ENCODE assay signal across 8 mouse cellular contexts in genomic region chr2:30652581-30653037, GRCm38 (mm10). TPM values are rescaled to one million over a fixed set of nuclear protein-coding genes. Genes with fewer than 3 reads are reported as not detected.
DNase-seq lines count a peak whose midpoint lies in the region; ATAC-seq lines count a peak whose summit lies in the region.

No protein-coding gene starts in this region.

- ATAC-seq in intestine, embryonic 14.5 days (replicated peaks; ENCODE audit: low FRiP score, low TSS enrichment, low read depth), result peak; percentile 83
- ATAC-seq in midbrain, embryonic 11.5 days (ENCODE audit: low FRiP score), result peak; percentile 49
- ATAC-seq in cerebellum, adult (ENCODE audit: insufficient number of reproducible peaks, low FRiP score, low TSS enrichment), result no peak

- no peaks in the 10 kb centered on the region for H3K36me3 ChIP-seq in intestine, embryonic 14.5 days (ENCODE audit: control insufficient read depth, insufficient read depth, low read length)
- no peaks in the 10 kb centered on the region for H3K36me3 ChIP-seq in midbrain, embryonic 11.5 days (ENCODE audit: control insufficient read depth, insufficient read depth, low read length)

- no peaks in the 10 kb centered on the region for H3K27me3 ChIP-seq in intestine, embryonic 14.5 days (replicated peaks; ENCODE audit: control insufficient read depth, insufficient read depth, low read length)
- no peaks in the 10 kb centered on the region for H3K27me3 ChIP-seq in midbrain, embryonic 11.5 days (ENCODE audit: control insufficient read depth, insufficient read depth, low read length)

- peaks cover 46% of the 10 kb centered on the region for H3K4me1 ChIP-seq in intestine, embryonic 14.5 days (replicated peaks; ENCODE audit: control insufficient read depth, insufficient read depth, low read length)
- H3K4me1 ChIP-seq in midbrain, embryonic 11.5 days (ENCODE audit: control insufficient read depth, insufficient read depth, low read length), result peaks cover 53% of the 10 kb centered on the region

- H3K9me3 ChIP-seq in intestine, embryonic 14.5 days (ENCODE audit: control insufficient read depth, low read length), result peaks cover 4% of the 10 kb centered on the region; the same call in 1 of the 2 replicates
- H3K9me3 ChIP-seq in midbrain, embryonic 11.5 days (ENCODE audit: control insufficient read depth, low read length), result no peaks in the 10 kb centered on the region

- no peak overlapping the region for H3K4me3 ChIP-seq in intestine, embryonic 14.5 days (ENCODE audit: low read depth, low read length)
- H3K4me3 ChIP-seq in midbrain, embryonic 11.5 days (ENCODE audit: low read depth, low read length), result no peak overlapping the region

- peak overlapping the region; percentile 99 for H3K27ac ChIP-seq in intestine, embryonic 14.5 days (ENCODE audit: low read depth)
- peak overlapping the region; percentile 97 for H3K27ac ChIP-seq in midbrain, embryonic 11.5 days (ENCODE audit: low read depth, low read length)

- peak overlapping the region; percentile 32 for H3K4me2 ChIP-seq in intestine, embryonic 14.5 days (ENCODE audit: low read length)
- H3K4me2 ChIP-seq in midbrain, embryonic 11.5 days, result peak overlapping the region; percentile 30

- peak; percentile 52 for DNase-seq in urinary bladder, postnatal 14 days (ENCODE audit: low spot score)
- DNase-seq in urinary bladder, postnatal 25 days (ENCODE audit: low spot score), result no peak
- DNase-seq in gastrocnemius, postnatal 4 days (ENCODE audit: low spot score in 2 of 2), result peak; percentile 49 to 75
- peak; percentile 80 for DNase-seq in intestine, embryonic 14.5 days (ENCODE audit: low spot score)
- DNase-seq in midbrain, embryonic 11.5 days (ENCODE audit: low spot score, missing footprints), result peak; percentile 93
- no peak for DNase-seq in natural killer cell, adult 2 months (ENCODE audit: low spot score in 2 of 2)
- no peak for DNase-seq in frontal cortex, adult 2 months (ENCODE audit: extremely low spot score in 1 of 2, low spot score in 1 of 2)

- 5% methylated on average over 13 of the region's 13 CpGs for WGBS in intestine, embryonic 14.5 days
- 2% methylated on average over 13 of the region's 13 CpGs for WGBS in midbrain, embryonic 11.5 days

- H3K9ac ChIP-seq in intestine, embryonic 14.5 days (ENCODE audit: low read length), result peak overlapping the region; percentile 12; the same call in 1 of the 2 replicates
- H3K9ac ChIP-seq in midbrain, embryonic 11.5 days (ENCODE audit: low read length), result peak overlapping the region; percentile 68

RNA-seq across cellular contexts. Expression of gene Cstad, which starts 57.8 kb away (rescaled TPM):
- 1 to 10 TPM; 4.5 to 4.6 TPM for total RNA-seq in gastrocnemius, postnatal 4 days (2021)
- polyA plus RNA-seq in intestine, embryonic 14.5 days (2014; fragmentation: Nextera tagmentation; extraction: Ambion mirVana), result 0.99 and 1.1 TPM in 2 replicates
- 0.21 and 0.74 TPM in 2 replicates for polyA plus RNA-seq in midbrain, embryonic 11.5 days (2014; fragmentation: Nextera tagmentation; extraction: Ambion mirVana)
- 4.2 and 5.7 TPM in 2 replicates for polyA plus RNA-seq in frontal cortex, adult 2 months (2012; rRNA removed)

Comparison
In these comparisons a context has a peak if more than half of its experiments do, and no peak if none do; other contexts are left out.
1. DNase-seq: peak in urinary bladder, postnatal 14 days (single experiment), gastrocnemius, postnatal 4 days (2 of 2), intestine, embryonic 14.5 days (single experiment) and midbrain, embryonic 11.5 days (single experiment); none in urinary bladder, postnatal 25 days (single experiment), natural killer cell, adult 2 months (0 of 2) and frontal cortex, adult 2 months (0 of 2).